Comparison of ENCODE assay signal across 8 mouse cellular contexts in genomic region chr14:20733041-20733951, GRCm38 (mm10). TPM values are rescaled to one million over a fixed set of nuclear protein-coding genes. Genes with fewer than 3 reads are reported as not detected.
DNase-seq lines count a peak whose midpoint lies in the region; ATAC-seq and TF ChIP-seq lines count a peak whose summit lies in the region.

No protein-coding gene starts in this region.

- H3K4me1 ChIP-seq in brown adipose tissue, adult 24 weeks (ENCODE audit: control insufficient read depth, insufficient read depth, insufficient read length, low read length) = peaks cover 7% of the 10 kb centered on the region
- H3K4me1 ChIP-seq in heart, embryonic 15.5 days (replicated peaks) = peaks cover 41% of the 10 kb centered on the region
- H3K4me1 ChIP-seq in liver, postnatal 0 days (ENCODE audit: insufficient read depth) = peaks cover 21% of the 10 kb centered on the region

- 40% methylated on average over 12 of the region's 12 CpGs for WGBS in heart, embryonic 15.5 days
- 18% methylated on average over 12 of the region's 12 CpGs for WGBS in liver, postnatal 0 days (ENCODE audit: insufficient replicate concordance)

- peak; percentile 97 for TF ChIP-seq EP300 in liver, postnatal 0 days (IDR thresholded peaks at IDR 0.05; ENCODE audit: low read depth)

- peak overlapping the region; percentile 82 for H3K4me3 ChIP-seq in layer of hippocampus, adult 2 months
- H3K4me3 ChIP-seq in brown adipose tissue, adult 24 weeks (ENCODE audit: insufficient read depth, low read depth, low read length) = peak overlapping the region; percentile 81
- peak overlapping the region; percentile 73 for H3K4me3 ChIP-seq in heart, embryonic 15.5 days
- H3K4me3 ChIP-seq in liver, postnatal 0 days (ENCODE audit: low read depth, low read length) = peak overlapping the region; percentile 98

- peak overlapping the region; percentile 97 for H3K27ac ChIP-seq in layer of hippocampus, adult 2 months
- H3K27ac ChIP-seq in brown adipose tissue, adult 24 weeks (replicated peaks; ENCODE audit: low read depth, low read length) = peak overlapping the region; percentile 85
- H3K27ac ChIP-seq in heart, embryonic 15.5 days = peak overlapping the region; percentile 93
- H3K27ac ChIP-seq in liver, postnatal 0 days (ENCODE audit: low read depth) = peak overlapping the region; percentile 97

- peak overlapping the region; percentile 82 for H3K9ac ChIP-seq in heart, embryonic 15.5 days
- peak overlapping the region; percentile 98 for H3K9ac ChIP-seq in liver, postnatal 0 days (replicated peaks)

- H3K36me3 ChIP-seq in heart, embryonic 15.5 days = peaks cover 41% of the 10 kb centered on the region
- peaks cover 37% of the 10 kb centered on the region for H3K36me3 ChIP-seq in liver, postnatal 0 days (replicated peaks; ENCODE audit: insufficient read depth, low read length)

- H3K4me2 ChIP-seq in heart, embryonic 15.5 days = peak overlapping the region; percentile 85
- peak overlapping the region; percentile 88 for H3K4me2 ChIP-seq in liver, postnatal 0 days (ENCODE audit: low read depth, low read length)

- H3K27me3 ChIP-seq in heart, embryonic 15.5 days = no peaks in the 10 kb centered on the region
- no peaks in the 10 kb centered on the region for H3K27me3 ChIP-seq in liver, postnatal 0 days (ENCODE audit: insufficient read depth, low read length)

- DNase-seq in layer of hippocampus, adult 2 months (ENCODE audit: low spot score in 2 of 2) = no peak
- DNase-seq in layer of hippocampus, postnatal 14 days (ENCODE audit: low spot score in 2 of 2) = no peak
- peak; percentile 52 for DNase-seq in liver, postnatal 0 days
- no peak for DNase-seq in retina, postnatal 1 day
- no peak for DNase-seq in frontal cortex, adult 2 months (ENCODE audit: extremely low spot score in 1 of 2, low spot score in 1 of 2)
- no peak for DNase-seq in cerebellum, postnatal 4 days (ENCODE audit: low spot score in 2 of 2)

- no peak for ATAC-seq in heart, embryonic 15.5 days (replicated peaks; ENCODE audit: insufficient number of reproducible peaks, insufficient read depth, low FRiP score, low read depth)
- ATAC-seq in liver, postnatal 0 days = peak; percentile 38

- H3K9me3 ChIP-seq in heart, embryonic 15.5 days (replicated peaks) = no peaks in the 10 kb centered on the region
- H3K9me3 ChIP-seq in liver, postnatal 0 days (ENCODE audit: low read length) = no peaks in the 10 kb centered on the region

- TF ChIP-seq CTCF in layer of hippocampus, adult 2 months (conservative IDR thresholded peaks at IDR 0.05) = no peak
- no peak for TF ChIP-seq CTCF in liver, postnatal 0 days (IDR thresholded peaks at IDR 0.05; ENCODE audit: low read depth)

RNA-seq across cellular contexts. Expression of gene Ndst2, which starts 1.1 kb away (rescaled TPM):
- 10 to 100 TPM; 20.4 to 20.9 TPM for total RNA-seq in layer of hippocampus, adult 2 months (2021)
- 10 to 100 TPM; 14.3 to 18.1 TPM for total RNA-seq in layer of hippocampus, postnatal 14 days (2021)
- 3.9 and 4.8 TPM in 2 replicates for polyA plus RNA-seq in brown adipose tissue, adult 24 weeks (2012; ENCODE audit: insufficient read depth, insufficient read length, missing spikeins)
- 13.8 and 17.8 TPM in 2 replicates for polyA plus RNA-seq in heart, embryonic 15.5 days (2015; fragmentation: Nextera tagmentation; extraction: Ambion mirVana)
- 11.7 and 12.6 TPM in 2 replicates for polyA plus RNA-seq in liver, postnatal 0 days (2015; fragmentation: Nextera tagmentation; extraction: Ambion mirVana)
- polyA plus RNA-seq in frontal cortex, adult 2 months (2012; rRNA removed) = 22.6 and 24.8 TPM in 2 replicates

RNA-seq across cellular contexts. Expression of gene Zswim8, which starts 25.9 kb away (rescaled TPM):
- 100 to 1,000 TPM; 189 to 206 TPM for total RNA-seq in layer of hippocampus, adult 2 months (2021)
- 100 to 1,000 TPM; 142 to 161 TPM for total RNA-seq in layer of hippocampus, postnatal 14 days (2021)
- polyA plus RNA-seq in brown adipose tissue, adult 24 weeks (2012; ENCODE audit: insufficient read depth, insufficient read length, missing spikeins) = 22.1 and 28.2 TPM in 2 replicates
- 18.2 and 24.7 TPM in 2 replicates for polyA plus RNA-seq in heart, embryonic 15.5 days (2015; fragmentation: Nextera tagmentation; extraction: Ambion mirVana)
- polyA plus RNA-seq in liver, postnatal 0 days (2015; fragmentation: Nextera tagmentation; extraction: Ambion mirVana) = 5.3 and 6.4 TPM in 2 replicates
- polyA plus RNA-seq in frontal cortex, adult 2 months (2012; rRNA removed) = 172 and 188 TPM in 2 replicates

RNA-seq across cellular contexts. Expression of gene Chchd1, which starts 30.5 kb away (rescaled TPM):
- total RNA-seq in layer of hippocampus, adult 2 months (2021) = 10 to 100 TPM; 53.4 to 56.9 TPM
- total RNA-seq in layer of hippocampus, postnatal 14 days (2021) = 10 to 100 TPM; 48.4 to 51.8 TPM
- 233 and 294 TPM in 2 replicates for polyA plus RNA-seq in brown adipose tissue, adult 24 weeks (2012; ENCODE audit: insufficient read depth, insufficient read length, missing spikeins)
- 159 and 218 TPM in 2 replicates for polyA plus RNA-seq in heart, embryonic 15.5 days (2015; fragmentation: Nextera tagmentation; extraction: Ambion mirVana)
- 88.5 and 91.7 TPM in 2 replicates for polyA plus RNA-seq in liver, postnatal 0 days (2015; fragmentation: Nextera tagmentation; extraction: Ambion mirVana)
- polyA plus RNA-seq in frontal cortex, adult 2 months (2012; rRNA removed) = 65.6 and 79.4 TPM in 2 replicates

RNA-seq across cellular contexts. Expression of gene Fut11, which starts 38.5 kb away (rescaled TPM):
- 10 to 100 TPM; 14.8 to 15.5 TPM for total RNA-seq in layer of hippocampus, adult 2 months (2021)
- 10 to 100 TPM; 18.2 to 18.5 TPM for total RNA-seq in layer of hippocampus, postnatal 14 days (2021)
- 1.6 and 3.3 TPM in 2 replicates for polyA plus RNA-seq in brown adipose tissue, adult 24 weeks (2012; ENCODE audit: insufficient read depth, insufficient read length, missing spikeins)
- 19.0 and 23.9 TPM in 2 replicates for polyA plus RNA-seq in heart, embryonic 15.5 days (2015; fragmentation: Nextera tagmentation; extraction: Ambion mirVana)
- 4.4 and 5.1 TPM in 2 replicates for polyA plus RNA-seq in liver, postnatal 0 days (2015; fragmentation: Nextera tagmentation; extraction: Ambion mirVana)
- 15.2 and 15.3 TPM in 2 replicates for polyA plus RNA-seq in frontal cortex, adult 2 months (2012; rRNA removed)

RNA-seq across cellular contexts. Expression of gene Sec24c, which starts 59.2 kb away (rescaled TPM):
- 100 to 1,000 TPM; 104 to 108 TPM for total RNA-seq in layer of hippocampus, adult 2 months (2021)
- 100 to 1,000 TPM; 106 to 110 TPM for total RNA-seq in layer of hippocampus, postnatal 14 days (2021)
- polyA plus RNA-seq in brown adipose tissue, adult 24 weeks (2012; ENCODE audit: insufficient read depth, insufficient read length, missing spikeins) = 27.2 and 38.4 TPM in 2 replicates
- polyA plus RNA-seq in heart, embryonic 15.5 days (2015; fragmentation: Nextera tagmentation; extraction: Ambion mirVana) = 57.3 and 82.4 TPM in 2 replicates
- polyA plus RNA-seq in liver, postnatal 0 days (2015; fragmentation: Nextera tagmentation; extraction: Ambion mirVana) = 30.8 and 31.3 TPM in 2 replicates
- polyA plus RNA-seq in frontal cortex, adult 2 months (2012; rRNA removed) = 81.0 and 91.9 TPM in 2 replicates
